Mouse (Mus musculus): ENCODE data around the gene Prss3. TPM values are rescaled to one million over a fixed set of nuclear protein-coding genes. Genes with fewer than 3 reads are reported as not detected.

The Prss3 gene
- polyA plus RNA-seq (2012; rRNA removed; ENCODE audit: low replicate concordance), result not detected in 2 replicates

GRCm38 (mm10) chr6:41377578-41377977, at the start of gene Prss3:
Prss3 (minus strand) TSS chr6:41377678.

GRCm38 (mm10) chr6:41392056-41392455, 14.6 kb upstream of the Prss3 start, which contains the start of gene Gm5771:
Gm5771 (plus strand) TSS chr6:41392356.

GRCm38 (mm10) chr6:41353932-41354331, 23.5 kb downstream of the Prss3 start, which contains the start of gene Try10:
Try10 (plus strand) TSS chr6:41354105.

Other genes starting within 250 kb of the Prss3 start
- gene Try4, start 75.4 kb downstream of the Prss3 start, polyA plus RNA-seq (2012; rRNA removed; ENCODE audit: low replicate concordance), result 1.0 TPM in 1 of 2 replicates, not detected in the other
- 0.18 and 0.72 TPM in 2 replicates for gene Try5, start 60.8 kb downstream of the Prss3 start, polyA plus RNA-seq (2012; rRNA removed; ENCODE audit: low replicate concordance)
- not detected in 2 replicates for gene Try10, start 23.6 kb downstream of the Prss3 start, polyA plus RNA-seq (2012; rRNA removed; ENCODE audit: low replicate concordance)
- gene Gm5771, start 14.7 kb upstream of the Prss3 start, polyA plus RNA-seq (2012; rRNA removed; ENCODE audit: low replicate concordance), result not detected in 2 replicates
- gene Gm10334, start 68.5 kb upstream of the Prss3 start, polyA plus RNA-seq (2012; rRNA removed; ENCODE audit: low replicate concordance), result not detected in 2 replicates
- gene Prss1, start 81.3 kb upstream of the Prss3 start, polyA plus RNA-seq (2012; rRNA removed; ENCODE audit: low replicate concordance), result not detected in 2 replicates
- 0.59 and 2.9 TPM in 2 replicates for gene Prss2, start 144.1 kb upstream of the Prss3 start, polyA plus RNA-seq (2012; rRNA removed; ENCODE audit: low replicate concordance)
- gene Ephb6, start 227.8 kb upstream of the Prss3 start, polyA plus RNA-seq (2012; rRNA removed; ENCODE audit: low replicate concordance), result 20.3 and 26.2 TPM in 2 replicates